Mouse (Mus musculus) heart, adult 8-10 months (tissue): ENCODE results near the gene Crybb1. TPM values are rescaled to one million over a fixed set of nuclear protein-coding genes. Genes with fewer than 3 reads are reported as not detected.

Experiments
- DNase-seq: peaks from one replicate; pipeline ENCODE4 v3.0.0; 2022; ENCODE audit warnings: low spot score
- total RNA-seq, 4 experiments: library from RNA; stranded (reverse); gene quantifications; 2 replicates each; pipeline ENCODE4 v1.2.4; 2022

Crybb1 gene
- total RNA-seq, 4 experiments from 2014 or later: 2.0 to 3.4 (median 2.7) TPM

- no peak for DNase-seq
These were observed 31.0 kb downstream of the Crybb1 start for GRCm38 (mm10) chr5:112286608-112286983.

GRCm38 (mm10) chr5:112286984-112287641 lies 31.5 kb downstream of the Crybb1 start:
- DNase-seq: no peak

DNA sequence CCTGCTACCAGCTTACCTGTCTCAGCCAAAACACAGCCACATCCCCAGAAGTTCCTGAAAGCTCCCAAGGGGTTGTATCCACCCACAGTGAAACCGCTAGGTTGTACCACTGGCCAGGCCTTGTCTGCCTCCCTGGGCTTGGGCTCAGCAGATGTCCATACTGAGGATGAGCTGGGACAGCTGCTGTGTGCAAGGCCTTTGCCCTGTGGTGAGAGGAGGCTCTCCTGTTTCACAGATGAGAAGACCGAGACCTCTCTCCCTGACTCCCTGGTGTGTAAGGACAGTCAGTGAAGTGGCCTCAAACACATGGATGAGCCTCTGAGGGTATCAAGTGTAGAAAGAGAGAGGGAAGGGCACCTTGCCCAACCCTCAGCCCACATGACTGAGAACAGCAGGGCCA lies 32.0 kb downstream of the Crybb1 start:
- DNase-seq: no peak

GRCm38 (mm10) chr5:112288193-112289141 lies 32.9 kb downstream of the Crybb1 start:
- DNase-seq: peak; percentile 69

- DNase-seq: peak; percentile 48
These were observed 33.6 kb downstream of the Crybb1 start for GRCm38 (mm10) chr5:112289236-112289635.

DNA sequence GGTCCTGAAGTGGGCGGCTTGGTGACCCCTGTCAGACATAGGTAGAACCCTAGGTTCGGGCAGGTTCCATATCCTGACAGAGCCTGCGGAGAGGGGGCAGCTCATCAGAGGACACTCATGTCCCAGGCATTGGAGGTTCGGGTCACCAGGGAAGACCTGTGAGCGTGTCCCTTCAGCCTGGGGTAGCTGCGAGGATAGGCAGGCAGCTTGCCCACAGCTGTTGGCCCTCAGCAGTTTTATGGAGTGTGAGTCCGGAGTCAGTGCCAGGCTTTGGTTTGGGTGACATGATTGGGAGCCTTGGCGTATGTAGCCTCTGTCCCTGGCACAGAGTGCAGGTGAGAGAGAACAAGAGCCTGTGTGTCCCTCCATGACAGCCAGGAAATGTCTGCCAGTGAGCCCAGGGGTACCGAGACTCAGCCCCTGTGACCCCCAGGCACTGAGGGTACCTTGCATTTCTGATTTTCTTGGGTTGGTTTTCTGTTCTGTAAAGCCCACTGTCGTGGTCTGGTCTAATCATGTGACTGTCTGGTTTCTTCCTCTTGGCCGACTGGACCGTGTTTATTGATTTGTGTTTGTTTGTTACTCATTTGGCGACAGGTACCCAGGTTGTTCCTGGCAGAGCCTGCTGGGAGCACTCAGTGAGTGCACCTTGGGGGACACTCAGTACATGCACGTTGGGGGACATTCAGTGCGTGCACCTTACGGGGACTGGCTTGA lies 34.4 kb downstream of the Crybb1 start:
- peak; percentile 68 for DNase-seq

GRCm38 (mm10) chr5:112290536-112290880 lies 34.9 kb downstream of the Crybb1 start:
- DNase-seq: no peak

DNA sequence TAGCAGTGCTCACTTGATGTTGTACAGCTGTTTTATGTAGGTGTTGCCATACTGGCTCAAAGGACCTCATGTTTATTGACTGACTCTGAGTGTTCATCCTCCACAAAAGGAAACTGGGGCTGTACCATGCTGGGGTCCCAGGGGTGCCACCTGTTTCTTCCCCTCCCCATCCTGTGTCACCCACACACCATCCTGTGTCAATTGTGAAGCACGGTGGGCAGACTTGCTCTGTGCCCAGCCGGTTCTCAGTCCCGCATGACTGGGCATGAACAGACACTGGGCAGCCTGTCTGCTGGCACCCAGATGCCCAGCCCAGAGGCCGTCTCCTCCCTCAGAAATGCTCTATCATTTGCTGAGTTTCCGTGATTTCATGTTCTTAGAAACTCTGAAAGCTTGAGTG lies 36.3 kb downstream of the Crybb1 start:
- no peak for DNase-seq

- no peak for DNase-seq
These were observed 36.8 kb downstream of the Crybb1 start for GRCm38 (mm10) chr5:112292343-112292980.

DNA sequence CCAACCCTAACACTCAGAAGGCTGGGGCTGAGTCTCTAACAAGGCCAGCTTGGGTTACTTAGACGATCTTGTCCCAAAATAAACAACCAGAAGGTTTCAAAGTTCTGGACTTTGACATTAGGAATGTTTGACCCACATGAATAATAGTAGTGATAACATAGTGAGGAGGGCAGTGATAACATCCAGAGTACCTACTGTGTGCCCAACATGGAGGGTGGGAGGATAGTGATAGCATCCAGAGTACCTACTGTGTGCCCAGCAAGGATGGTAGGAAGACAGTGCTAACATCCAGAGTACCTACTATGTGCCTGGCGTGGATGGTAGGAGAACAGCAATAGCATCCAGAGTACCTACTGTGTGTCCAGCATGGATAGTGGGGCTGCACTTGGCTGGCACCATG lies 38.2 kb downstream of the Crybb1 start:
- DNase-seq: no peak

DNA sequence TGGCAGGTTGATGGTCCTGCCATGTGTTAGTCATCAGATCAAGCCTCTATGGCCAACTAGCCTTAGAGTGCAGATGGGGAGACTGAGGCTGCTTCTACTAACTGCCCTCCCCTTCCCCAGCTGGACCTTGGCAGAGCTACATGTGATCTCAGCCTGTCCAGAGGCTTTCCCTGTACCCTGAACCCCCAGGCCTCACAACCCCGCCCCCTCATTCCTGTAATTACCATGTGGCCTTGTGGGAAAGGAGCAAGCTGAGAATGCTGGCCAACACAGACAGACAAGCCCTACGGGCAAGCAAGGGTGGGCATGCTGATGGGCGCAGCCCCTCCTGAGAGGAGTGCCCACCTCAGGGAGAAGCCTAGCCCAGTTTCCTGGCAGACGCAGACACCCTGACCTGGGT lies 39.1 kb downstream of the Crybb1 start:
- DNase-seq: no peak

DNA sequence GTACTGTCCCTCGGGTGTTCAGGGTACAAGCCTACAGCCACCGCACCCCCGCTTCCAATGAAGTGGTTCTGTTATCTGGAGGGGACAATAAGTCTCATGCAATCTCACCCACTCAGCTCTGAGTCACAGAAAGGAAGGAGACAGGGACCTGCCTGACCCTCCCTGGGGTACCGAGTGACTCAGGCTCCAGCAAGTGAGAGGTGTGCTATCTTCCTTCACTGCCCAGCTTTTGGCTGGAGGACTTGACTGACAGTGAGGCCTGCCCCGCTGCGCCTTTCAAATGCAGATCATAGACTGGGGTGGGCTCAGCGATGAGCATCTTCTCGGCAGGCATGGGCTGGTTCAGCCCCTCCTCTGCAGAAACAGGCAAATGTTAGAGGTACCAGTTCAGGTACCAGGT lies 39.5 kb downstream of the Crybb1 start:
- no peak for DNase-seq

DNA sequence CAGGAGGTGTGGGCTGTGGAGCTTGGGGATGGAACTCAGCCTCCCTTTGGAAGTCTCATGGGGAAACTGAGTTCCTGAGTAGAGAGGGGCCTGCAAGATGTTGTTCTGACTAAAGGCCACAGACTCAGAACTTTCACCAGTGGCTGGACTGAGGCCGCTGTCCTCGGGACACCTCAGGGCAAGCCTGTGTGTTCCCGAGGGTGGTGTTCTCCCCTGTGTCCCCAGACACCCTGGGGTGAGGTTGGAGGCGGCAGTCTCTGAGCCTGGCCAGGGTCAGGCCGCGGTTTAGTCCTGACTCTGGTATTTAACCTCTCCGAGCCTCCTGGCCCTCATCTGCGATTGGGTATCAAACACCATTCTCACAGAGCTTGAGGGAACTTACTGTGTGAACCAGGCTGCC lies 39.9 kb downstream of the Crybb1 start:
- no peak for DNase-seq

GRCm38 (mm10) chr5:112296404-112297181 lies 41.0 kb downstream of the Crybb1 start:
- no peak for DNase-seq

- DNase-seq: no peak
These were observed 41.6 kb downstream of the Crybb1 start for GRCm38 (mm10) chr5:112297257-112297656.

DNA sequence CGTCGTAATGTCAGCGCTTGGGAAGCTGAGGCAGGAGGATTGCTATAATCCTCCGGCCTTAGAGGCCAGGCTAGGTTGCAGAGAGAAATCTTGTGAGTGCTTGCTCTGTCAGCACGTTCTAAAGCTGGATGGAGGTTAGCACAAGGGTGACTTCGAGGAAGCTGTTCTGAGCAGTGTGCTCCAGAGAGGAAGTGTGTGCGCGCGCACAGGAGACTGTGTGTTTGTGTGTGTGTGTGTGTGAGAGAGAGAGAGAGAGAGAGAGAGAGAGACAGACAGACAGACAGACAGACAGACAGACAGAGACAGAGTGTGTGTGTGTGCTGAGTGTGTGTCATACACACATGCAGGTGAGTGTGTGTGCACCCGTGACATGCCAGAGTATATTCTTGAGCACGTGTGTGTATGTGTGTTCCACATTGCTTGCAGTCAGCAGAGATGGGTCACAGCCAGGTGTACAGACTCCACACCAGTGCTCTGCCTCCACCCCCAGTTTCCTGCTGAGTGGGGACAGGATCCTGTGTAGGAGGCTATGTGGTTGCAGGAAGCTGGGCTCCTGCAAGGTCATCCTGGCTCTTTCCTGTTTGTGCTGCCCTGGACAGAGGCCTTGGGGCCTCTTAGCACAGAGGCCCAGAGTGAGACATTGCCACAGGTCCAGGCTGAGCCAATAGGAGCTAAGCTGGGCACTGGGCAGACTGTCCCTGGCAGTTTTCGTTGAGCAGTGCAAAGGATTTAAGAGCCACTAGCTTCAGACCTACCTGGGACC lies 42.8 kb downstream of the Crybb1 start:
- peak; percentile 76 for DNase-seq

- DNase-seq: no peak
These were observed 43.8 kb downstream of the Crybb1 start for GRCm38 (mm10) chr5:112299399-112299798.

DNA sequence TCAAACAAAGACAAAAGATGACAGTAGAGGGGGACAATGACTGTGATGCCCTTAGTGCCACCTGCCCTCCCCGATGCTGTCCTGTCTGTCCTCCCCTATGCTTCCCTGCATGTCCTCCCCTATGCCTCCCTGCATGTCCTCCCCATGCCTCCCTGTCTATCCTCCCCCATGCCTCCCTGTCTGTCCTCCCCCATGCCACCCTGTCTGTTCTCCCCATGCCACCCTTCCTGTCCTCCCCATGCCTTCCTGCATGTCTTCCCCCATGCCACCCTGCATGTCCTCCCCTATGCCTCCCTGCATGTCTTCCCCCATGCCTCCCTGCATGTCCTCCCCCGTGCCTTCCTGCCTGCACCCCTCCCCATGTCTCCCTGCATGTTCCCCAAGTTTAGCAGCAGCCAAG lies 44.5 kb downstream of the Crybb1 start:
- no peak for DNase-seq

- no peak for DNase-seq
These were observed 45.2 kb downstream of the Crybb1 start for GRCm38 (mm10) chr5:112300721-112301308.

GRCm38 (mm10) chr5:112301694-112302093 lies 46.1 kb downstream of the Crybb1 start:
- no peak for DNase-seq
